Mouse (Mus musculus) liver, adult 2 months (tissue): ENCODE data around the gene Secisbp2.

Experiments
- CTCF ChIP-seq: fragments of 200-500 bp; IDR thresholded peaks from 2 replicates; pipeline ENCODE4 v1.5.1; 2011; ENCODE audit warnings: low read depth, low read length, control low read depth
- POLR2A ChIP-seq: fragments of 200-500 bp; IDR thresholded peaks from 2 replicates; pipeline ENCODE4 v1.6.1; 2011; ENCODE audit warnings: low read length, control low read depth; ENCODE audit not compliant: insufficient read depth; ENCODE audit errors: extremely low read depth

DNA sequence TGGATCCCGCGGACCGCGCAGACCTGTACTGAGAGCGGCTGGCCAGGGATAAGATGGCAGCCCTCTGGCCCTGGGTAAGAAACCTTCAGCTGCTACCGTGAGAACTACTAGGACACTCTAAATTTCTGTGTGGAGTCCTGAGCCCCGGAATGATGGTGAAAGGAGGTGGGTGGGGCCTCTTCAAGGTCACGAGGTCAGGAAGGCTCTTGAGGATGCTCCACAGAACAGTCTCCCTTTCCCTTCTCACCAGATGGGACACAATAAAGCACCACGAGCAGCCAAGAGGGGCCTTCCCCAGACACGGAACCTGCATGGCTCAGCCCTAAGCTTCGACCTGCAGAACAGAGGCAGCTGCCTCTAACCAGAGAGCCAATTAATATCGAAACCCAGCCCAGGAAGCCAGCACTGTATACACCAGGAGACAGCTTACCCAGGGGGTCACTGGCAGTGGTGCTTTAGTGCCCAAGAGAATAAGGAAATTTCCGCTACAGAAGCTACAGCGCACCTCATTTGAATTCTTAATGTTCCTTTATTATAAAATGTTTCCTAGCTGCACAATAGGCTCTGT is 80.7 kb downstream of the Secisbp2 start:
- TF ChIP-seq CTCF = no peak
- TF ChIP-seq POLR2A = no peak
